Comparison of ENCODE assay signal across 11 mouse cellular contexts in the genomic region with DNA sequence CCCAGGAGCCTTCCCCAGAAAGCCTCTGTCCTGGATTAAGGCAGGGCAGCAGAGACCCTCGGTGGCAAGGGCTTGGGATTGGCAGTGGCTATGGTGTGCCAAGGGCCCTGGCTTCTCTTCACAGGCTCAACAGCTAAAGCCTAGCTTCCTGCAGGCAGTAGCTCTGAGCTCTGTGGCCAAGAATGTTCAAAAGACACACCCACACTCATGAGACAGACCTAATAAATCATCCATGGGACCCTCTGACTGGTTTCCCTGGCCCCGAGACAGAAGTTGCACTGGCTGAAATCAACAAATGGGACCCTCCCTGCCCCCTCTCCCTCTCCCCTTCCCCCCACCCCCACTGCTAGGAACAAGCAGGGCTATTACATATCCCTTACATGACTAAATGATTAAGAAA. TPM values are rescaled to one million over a fixed set of nuclear protein-coding genes. Genes with fewer than 3 reads are reported as not detected.
DNase-seq lines count a peak whose midpoint lies in the region; ATAC-seq and TF ChIP-seq lines count a peak whose summit lies in the region.
"Had no signal": no experiment of that assay in that cellular context is flagged by ENCODE, and none has a peak within 500 bp of the region (broad histone marks: within the 10 kb centered on the region; RNA-seq: fewer than 3 reads in every experiment).

No protein-coding gene starts in this region.

- ATAC-seq in hematopoietic stem cell, adult 5-6 weeks (replicated peaks in 1 of 2; ENCODE audit: insufficient read depth in 1 of 2, low FRiP score in 2 of 2, low TSS enrichment in 1 of 2, low read depth in 1 of 2, poor library complexity in 2 of 2, severe bottlenecking in 2 of 2), result peak; percentile 68

- no peak overlapping the region for H3ac ChIP-seq in myocyte (ENCODE audit: control insufficient read depth, insufficient read length)

- no peaks in the 10 kb centered on the region for H3K27me3 ChIP-seq in myocyte (ENCODE audit: control insufficient read depth, insufficient read depth, insufficient read length)
- H3K27me3 ChIP-seq: forebrain, embryonic 12.5 days had no signal

- TF ChIP-seq POLR2A in myocyte (IDR thresholded peaks at IDR 0.05; ENCODE audit: insufficient read length, low read depth), result peak; percentile 41

- DNase-seq in adrenal gland, postnatal 14 days, result peak; percentile 33
- no peak for DNase-seq in adrenal gland, adult 8-10 months
- DNase-seq in kidney, postnatal 10 days, result peak; percentile 48
- DNase-seq in kidney, postnatal 36 days, result no peak
- no peak for DNase-seq in right cerebral cortex, postnatal 25 days
- no peak for DNase-seq in spleen, adult 12 weeks (ENCODE audit: low spot score)
- DNase-seq: cerebellum, adult 11 months had no signal

- no peaks in the 10 kb centered on the region for H3K36me3 ChIP-seq in myocyte (ENCODE audit: control insufficient read depth, insufficient read depth)
- H3K36me3 ChIP-seq: forebrain, embryonic 12.5 days had no signal

- H3K4me3 ChIP-seq in myocyte, result no peak overlapping the region
- H3K4me3 ChIP-seq: forebrain, embryonic 12.5 days; heart, adult 2 months had no signal

- peak overlapping the region; percentile 68 for H3K4me2 ChIP-seq in myocyte (ENCODE audit: low read depth)
- H3K4me2 ChIP-seq: forebrain, embryonic 12.5 days had no signal

- no peaks in the 10 kb centered on the region for H3K79me2 ChIP-seq in myocyte (ENCODE audit: control insufficient read depth, insufficient read depth)

TF ChIP-seq in myocyte, 11 proteins besides CTCF, POLR2A, EP300 and RAD21:
- no peak for TF ChIP-seq MAX (IDR thresholded peaks at IDR 0.05; ENCODE audit: low read depth)
- no peak for TF ChIP-seq MYOG (IDR thresholded peaks at IDR 0.05; ENCODE audit: control insufficient read depth in 1 of 3, insufficient read depth in 1 of 3, insufficient read length in 2 of 3, low read depth in 2 of 3)
- no peak for TF ChIP-seq SRF (IDR thresholded peaks at IDR 0.05; ENCODE audit: control insufficient read depth, insufficient read length, low read depth)
- no peak for TF ChIP-seq MYOD1 (IDR thresholded peaks at IDR 0.05; ENCODE audit: control insufficient read depth in 1 of 3, insufficient read length in 2 of 3, low read depth in 2 of 3)
- no peak for TF ChIP-seq TCF12 (IDR thresholded peaks at IDR 0.05; ENCODE audit: insufficient read depth, poor library complexity, severe bottlenecking)
- no peak for TF ChIP-seq CEBPB (IDR thresholded peaks at IDR 0.05; ENCODE audit: insufficient read depth, poor library complexity, severe bottlenecking)
- no peak for TF ChIP-seq TCF3 (IDR thresholded peaks at IDR 0.05; ENCODE audit: insufficient read length, low read depth)
- no peak for TF ChIP-seq REST (IDR thresholded peaks at IDR 0.05; ENCODE audit: insufficient read depth, insufficient read length)
- no peak for TF ChIP-seq POLR2AphosphoS2 (IDR thresholded peaks at IDR 0.05; ENCODE audit: insufficient read length, low read depth)
- TF ChIP-seq USF1 (IDR thresholded peaks at IDR 0.05; ENCODE audit: low read depth), result no peak
- TF ChIP-seq E2F4 (IDR thresholded peaks at IDR 0.05; ENCODE audit: insufficient read depth), result no peak
TF ChIP-seq in myocyte: peak in this region for 0.

RNA-seq across cellular contexts. Expression of gene Rerg, which starts 44.1 kb away (rescaled TPM):
- total RNA-seq in adrenal gland, postnatal 14 days (2021), result 103 and 108 TPM in 2 replicates
- 100 to 1,000 TPM; 112 to 256 (median 151) TPM for total RNA-seq in adrenal gland, adult 8-10 months (2022)
- total RNA-seq in hematopoietic stem cell, adult 5-6 weeks (2017), result not detected in 2 replicates
- polyA plus RNA-seq in myocyte (2012; fragmentation: generic; extraction: Trizol), result 3.1 TPM

Comparison
In these comparisons a context has a peak if more than half of its experiments do, and no peak if none do; other contexts are left out.
1. DNase-seq: peak in adrenal gland, postnatal 14 days (single experiment) and kidney, postnatal 10 days (single experiment); none in adrenal gland, adult 8-10 months (single experiment), kidney, postnatal 36 days (0 of 2), right cerebral cortex, postnatal 25 days (single experiment) and spleen, adult 12 weeks (single experiment).
2. RNA of gene Rerg, which starts 44.1 kb away (total RNA-seq): 112 to 256 TPM in adrenal gland, adult 8-10 months and 103 to 108 TPM in adrenal gland, postnatal 14 days; not detected in hematopoietic stem cell, adult 5-6 weeks; every median in the first group is over 100 times any median in the second.